Comparison of ENCODE assay signal across 9 mouse cellular contexts in the genomic region with DNA sequence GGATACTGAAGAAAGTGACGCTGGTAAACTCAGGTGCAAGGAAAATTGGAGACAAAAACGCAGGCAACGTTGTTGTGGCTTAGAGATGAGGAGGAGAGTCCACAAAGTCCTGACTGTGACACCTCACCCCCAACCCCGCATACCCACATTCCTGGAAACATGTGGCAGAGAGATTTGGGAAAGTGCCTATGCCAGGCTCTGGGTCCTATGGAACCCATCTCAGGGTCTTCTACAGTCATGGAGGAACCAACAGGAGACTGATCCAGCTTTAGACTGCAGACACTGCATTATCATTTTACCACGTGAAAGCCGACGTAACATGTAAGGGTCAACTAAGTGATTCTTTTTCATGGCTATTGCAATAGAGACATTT. TPM values are rescaled to one million over a fixed set of nuclear protein-coding genes. Genes with fewer than 3 reads are reported as not detected.
DNase-seq lines count a peak whose midpoint lies in the region; ATAC-seq and TF ChIP-seq lines count a peak whose summit lies in the region.
"Had no signal": no experiment of that assay in that cellular context is flagged by ENCODE, and none has a peak within 500 bp of the region (broad histone marks: within the 10 kb centered on the region; RNA-seq: fewer than 3 reads in every experiment).

No protein-coding gene starts in this region.

- H3K9ac ChIP-seq in heart, embryonic 12.5 days = no peak overlapping the region
- peak overlapping the region; percentile 62 for H3K9ac ChIP-seq in forebrain, postnatal 0 days
- no peak overlapping the region for H3K9ac ChIP-seq in liver, embryonic 14.5 days (replicated peaks)

- DNase-seq in heart, adult 8-10 months (ENCODE audit: low spot score) = no peak
- DNase-seq in forebrain, postnatal 0 days = no peak
- no peak for DNase-seq in liver, embryonic 14.5 days (ENCODE audit: low read depth in 3 of 3, low spot score in 3 of 3)
- no peak for DNase-seq in spleen, adult 12 weeks (ENCODE audit: low spot score)
- DNase-seq in testis, postnatal 14 days (ENCODE audit: low spot score) = no peak
- DNase-seq in gastrocnemius, adult 8-10 months (ENCODE audit: low spot score in 2 of 2) = no peak

- H3K27ac ChIP-seq in heart, embryonic 12.5 days (ENCODE audit: poor library complexity, severe bottlenecking) = no peak overlapping the region
- peak overlapping the region; percentile 91 for H3K27ac ChIP-seq in forebrain, postnatal 0 days (ENCODE audit: low read depth, low read length)
- H3K27ac ChIP-seq in liver, embryonic 14.5 days = no peak overlapping the region

- ATAC-seq in heart, embryonic 12.5 days (ENCODE audit: insufficient number of reproducible peaks, low FRiP score) = no peak
- ATAC-seq in forebrain, postnatal 0 days = peak; percentile 35
- no peak for ATAC-seq in liver, embryonic 14.5 days (ENCODE audit: insufficient read depth)

- 44% methylated on average over 7 of the region's 7 CpGs for WGBS in heart, embryonic 12.5 days
- WGBS in forebrain, postnatal 0 days = 55% methylated on average over 7 of the region's 7 CpGs
- 43% methylated on average over 7 of the region's 7 CpGs for WGBS in liver, embryonic 14.5 days (ENCODE audit: insufficient replicate concordance)

- TF ChIP-seq CTCF in E14TG2a.4 (conservative IDR thresholded peaks at IDR 0.05; ENCODE audit: low read length) = no peak
- TF ChIP-seq CTCF in forebrain, postnatal 0 days (IDR thresholded peaks at IDR 0.05; ENCODE audit: low read depth) = no peak
- TF ChIP-seq CTCF in liver, embryonic 14.5 days (IDR thresholded peaks at IDR 0.05; ENCODE audit: low read depth) = no peak

- TF ChIP-seq EP300 in liver, embryonic 14.5 days (IDR thresholded peaks at IDR 0.05; ENCODE audit: low read depth) = no peak

- no peaks in the 10 kb centered on the region for H3K36me3 ChIP-seq in heart, embryonic 12.5 days
- no peaks in the 10 kb centered on the region for H3K36me3 ChIP-seq in E14TG2a.4 (ENCODE audit: insufficient read depth, low read length)
- H3K36me3 ChIP-seq in forebrain, postnatal 0 days (ENCODE audit: insufficient read depth) = no peaks in the 10 kb centered on the region
- H3K36me3 ChIP-seq in liver, embryonic 14.5 days (replicated peaks; ENCODE audit: control insufficient read depth, insufficient read depth, low read depth) = no peaks in the 10 kb centered on the region

- H3K4me1 ChIP-seq in heart, embryonic 12.5 days (replicated peaks) = no peaks in the 10 kb centered on the region
- no peaks in the 10 kb centered on the region; the same call in 1 of the 2 replicates for H3K4me1 ChIP-seq in E14TG2a.4 (replicated peaks; ENCODE audit: low read depth, low read length)
- H3K4me1 ChIP-seq in forebrain, postnatal 0 days (ENCODE audit: insufficient read depth) = no peaks in the 10 kb centered on the region
- no peaks in the 10 kb centered on the region for H3K4me1 ChIP-seq in liver, embryonic 14.5 days (replicated peaks; ENCODE audit: control insufficient read depth in 2 of 2, insufficient read depth in 2 of 2, low read length in 1 of 2)

- no peaks in the 10 kb centered on the region for H3K27me3 ChIP-seq in heart, embryonic 12.5 days (replicated peaks)
- no peaks in the 10 kb centered on the region for H3K27me3 ChIP-seq in E14TG2a.4 (ENCODE audit: insufficient read depth, low read length)
- H3K27me3 ChIP-seq in forebrain, postnatal 0 days (ENCODE audit: insufficient read depth, low read length) = no peaks in the 10 kb centered on the region
- no peaks in the 10 kb centered on the region for H3K27me3 ChIP-seq in liver, embryonic 14.5 days (ENCODE audit: control insufficient read depth, insufficient read depth, low read length)

- no peaks in the 10 kb centered on the region for H3K9me3 ChIP-seq in heart, embryonic 12.5 days (replicated peaks)
- no peaks in the 10 kb centered on the region for H3K9me3 ChIP-seq in E14TG2a.4 (ENCODE audit: low read length)
- H3K9me3 ChIP-seq in forebrain, postnatal 0 days (ENCODE audit: low read length) = 0 out of 2 replicates have a peak, but pooled peaks cover 5% of the 10 kb centered on the region
- H3K9me3 ChIP-seq in liver, embryonic 14.5 days (ENCODE audit: control insufficient read depth, low read length) = no peaks in the 10 kb centered on the region

- H3K4me3 ChIP-seq in heart, embryonic 12.5 days = peak overlapping the region; percentile 53
- H3K4me3 ChIP-seq in E14TG2a.4 (replicated peaks; ENCODE audit: low read length) = peak overlapping the region; percentile 73; the same call in 1 of the 2 replicates
- H3K4me3 ChIP-seq in forebrain, postnatal 0 days (ENCODE audit: low read depth, low read length) = peak overlapping the region; percentile 46
- H3K4me3 ChIP-seq in liver, embryonic 14.5 days (ENCODE audit: insufficient read depth in 1 of 2, low read depth in 2 of 2, low read length in 2 of 2) = no peak overlapping the region

- H3K4me2 ChIP-seq in heart, embryonic 12.5 days = peak overlapping the region; percentile 64
- peak overlapping the region; percentile 45 for H3K4me2 ChIP-seq in forebrain, postnatal 0 days (ENCODE audit: low read depth)
- peak overlapping the region; percentile 64; the same call in 1 of the 2 replicates for H3K4me2 ChIP-seq in liver, embryonic 14.5 days (ENCODE audit: low read depth)

RNA-seq across cellular contexts. Expression of gene Zfp300, which starts 0.5 kb away (rescaled TPM):
- polyA plus RNA-seq in heart, embryonic 12.5 days (2016; fragmentation: Nextera tagmentation; extraction: Ambion mirVana) = 1.2 and 1.3 TPM in 2 replicates
- 1 to 10 TPM in 1 of 4 experiments, under 1 TPM in 3; 0.24 to 1.1 (median 0.39) TPM for total RNA-seq in heart, adult 8-10 months (2022)
- 4.2 and 9.9 TPM in 2 replicates for total RNA-seq in forebrain, postnatal 0 days (2014; rRNA removed)
- 1.5 and 2.8 TPM in 2 replicates for polyA plus RNA-seq in forebrain, postnatal 0 days (2015; fragmentation: Nextera tagmentation; extraction: Ambion mirVana)
- polyA plus RNA-seq in liver, embryonic 14.5 days (2012; rRNA removed) = 0.01 and 0.02 TPM in 2 replicates
- 0.05 and 0.14 TPM in 2 replicates for polyA plus RNA-seq in liver, embryonic 14.5 days (2014; fragmentation: Nextera tagmentation; extraction: Ambion mirVana)
- total RNA-seq in gastrocnemius, adult 8-10 months (2022) = under 1 TPM; 0.10 to 0.19 (median 0.16) TPM

RNA-seq across cellular contexts. Expression of gene Spaca5, which starts 21.6 kb away (rescaled TPM):
- polyA plus RNA-seq in heart, embryonic 12.5 days (2016; fragmentation: Nextera tagmentation; extraction: Ambion mirVana) = not detected in 2 replicates
- total RNA-seq in heart, adult 8-10 months (2022) = not detected
- not detected in 2 replicates for total RNA-seq in forebrain, postnatal 0 days (2014; rRNA removed)
- polyA plus RNA-seq in forebrain, postnatal 0 days (2015; fragmentation: Nextera tagmentation; extraction: Ambion mirVana) = not detected in 2 replicates
- polyA plus RNA-seq in liver, embryonic 14.5 days (2012; rRNA removed) = not detected in 2 replicates
- not detected in 2 replicates for polyA plus RNA-seq in liver, embryonic 14.5 days (2014; fragmentation: Nextera tagmentation; extraction: Ambion mirVana)
- total RNA-seq in gastrocnemius, adult 8-10 months (2022) = not detected
- total RNA-seq: layer of hippocampus, adult 8-10 months had no signal

RNA-seq across cellular contexts. Expression of gene Ssxa1, which starts 25.8 kb away (rescaled TPM):
- not detected in 2 replicates for polyA plus RNA-seq in heart, embryonic 12.5 days (2016; fragmentation: Nextera tagmentation; extraction: Ambion mirVana)
- not detected for total RNA-seq in heart, adult 8-10 months (2022)
- total RNA-seq in forebrain, postnatal 0 days (2014; rRNA removed) = not detected in 2 replicates
- polyA plus RNA-seq in forebrain, postnatal 0 days (2015; fragmentation: Nextera tagmentation; extraction: Ambion mirVana) = not detected in 2 replicates
- not detected in 2 replicates for polyA plus RNA-seq in liver, embryonic 14.5 days (2012; rRNA removed)
- not detected in 2 replicates for polyA plus RNA-seq in liver, embryonic 14.5 days (2014; fragmentation: Nextera tagmentation; extraction: Ambion mirVana)
- not detected for total RNA-seq in gastrocnemius, adult 8-10 months (2022)
- total RNA-seq: layer of hippocampus, adult 8-10 months had no signal

RNA-seq across cellular contexts. Expression of gene Zfp182, which starts 27.7 kb away (rescaled TPM):
- 4.1 and 4.4 TPM in 2 replicates for polyA plus RNA-seq in heart, embryonic 12.5 days (2016; fragmentation: Nextera tagmentation; extraction: Ambion mirVana)
- 1 to 10 TPM; 2.0 to 3.6 (median 3.2) TPM for total RNA-seq in heart, adult 8-10 months (2022)
- 13.1 and 13.6 TPM in 2 replicates for total RNA-seq in forebrain, postnatal 0 days (2014; rRNA removed)
- polyA plus RNA-seq in forebrain, postnatal 0 days (2015; fragmentation: Nextera tagmentation; extraction: Ambion mirVana) = 4.3 and 5.0 TPM in 2 replicates
- 0.79 and 1.6 TPM in 2 replicates for polyA plus RNA-seq in liver, embryonic 14.5 days (2012; rRNA removed)
- 1.8 and 2.0 TPM in 2 replicates for polyA plus RNA-seq in liver, embryonic 14.5 days (2014; fragmentation: Nextera tagmentation; extraction: Ambion mirVana)
- 1 to 10 TPM; 1.2 to 1.3 (median 1.3) TPM for total RNA-seq in gastrocnemius, adult 8-10 months (2022)

Comparison
In these comparisons a context has a peak if more than half of its experiments do, and no peak if none do; other contexts are left out.
1. H3K4me3 ChIP-seq: peak in heart, embryonic 12.5 days (single experiment), E14TG2a.4 (single experiment) and forebrain, postnatal 0 days (single experiment); none in liver, embryonic 14.5 days (0 of 2).
2. Peak in every context shown above with its lines, with median percentiles within 50 percentile points of each other: H3K4me2 ChIP-seq.